Mouse (Mus musculus): ENCODE measurements at regions not wholly inside any gene's neighbourhood (a gene's known extent, or its start where the extent isn't known, plus 50 kb on each side); places are given as distances from the start of the nearest gene placed in this dataset.

DNA sequence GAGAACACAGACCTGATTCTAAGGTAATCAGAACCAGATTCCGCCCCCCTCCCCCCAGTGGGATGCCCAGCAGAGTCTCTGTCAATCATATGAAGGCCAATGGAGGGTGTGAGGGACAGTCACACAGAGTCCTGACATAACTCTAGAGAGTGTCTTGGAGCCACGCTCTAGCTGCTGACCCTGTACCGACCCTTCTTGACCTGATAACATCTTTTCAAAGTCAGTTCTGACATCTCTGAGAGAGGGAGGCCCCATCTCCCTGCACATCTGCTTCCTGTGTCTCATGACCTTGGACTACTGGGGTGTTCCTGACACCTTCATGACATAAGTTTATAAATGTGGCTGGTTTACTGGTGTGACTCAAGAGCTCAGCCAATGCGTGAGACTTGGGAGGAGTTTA, 236.1 kb upstream of the Mphosph6 start:
- Histone ChIP-seq H3K27ac (ENCODE audit: insufficient read depth, low read length) (no peak overlapping the region), H3K4me3 (ENCODE audit: insufficient read depth, low read length) (no peak overlapping the region), H3K4me1 (ENCODE audit: control insufficient read depth, insufficient read depth, low read length) (no peaks in the 10 kb centered on the region)
- TF ChIP-seq CTCF (IDR thresholded peaks at IDR 0.05; ENCODE audit: extremely low read depth, insufficient read depth, low read length) (no peak), POLR2A (IDR thresholded peaks at IDR 0.05; ENCODE audit: extremely low read depth, insufficient read depth, low read length) (no peak)

DNA sequence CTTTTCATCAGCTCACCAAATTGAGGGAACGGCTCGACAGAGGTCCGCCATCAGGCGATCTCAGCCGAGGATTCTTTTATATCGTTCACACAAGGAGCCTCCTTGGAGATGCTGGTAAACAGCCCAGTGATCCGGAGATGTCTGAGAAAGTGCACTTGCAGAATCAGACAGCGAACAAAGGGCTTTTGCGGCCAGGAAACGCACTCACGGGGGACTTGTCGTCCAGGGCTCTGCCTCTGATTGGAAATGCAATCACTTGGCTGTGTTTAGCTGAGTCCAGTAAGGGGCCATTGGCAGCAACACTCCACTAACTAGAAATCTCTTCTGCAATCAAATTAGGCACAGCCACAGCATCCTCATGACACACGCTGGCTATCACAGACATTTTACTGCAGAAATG, 232.3 kb upstream of the Mphosph6 start:
- Histone ChIP-seq H3K4me3 (ENCODE audit: insufficient read depth, low read length) (no peak overlapping the region), H3K27ac (ENCODE audit: insufficient read depth, low read length) (no peak overlapping the region), H3K4me1 (ENCODE audit: control insufficient read depth, insufficient read depth, low read length) (no peaks in the 10 kb centered on the region)
- TF ChIP-seq CTCF (IDR thresholded peaks at IDR 0.05; ENCODE audit: extremely low read depth, insufficient read depth, low read length), result no peak

DNA sequence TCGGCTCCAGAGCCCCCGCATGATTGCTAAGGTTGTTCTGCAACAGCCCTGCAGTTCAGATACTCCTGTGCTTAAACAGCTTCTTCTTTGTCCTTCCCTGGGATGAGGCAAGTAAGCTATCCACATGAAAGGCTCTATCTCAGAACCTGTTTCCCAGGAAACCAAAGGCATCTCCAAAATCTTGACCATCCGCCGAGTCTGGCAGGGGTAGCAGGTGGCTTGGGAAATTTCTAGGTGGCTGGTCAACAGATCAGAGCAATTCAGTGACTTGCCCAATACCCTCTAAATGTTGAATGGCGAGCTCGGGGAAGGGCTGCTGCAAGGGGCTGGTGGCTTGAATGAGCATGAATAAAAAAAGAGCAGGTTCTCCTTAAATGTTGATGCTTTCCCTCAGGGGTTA, 229.7 kb upstream of the Mphosph6 start:
- H3K27ac ChIP-seq (ENCODE audit: insufficient read depth, low read length), result no peak overlapping the region
- H3K4me1 ChIP-seq (ENCODE audit: control insufficient read depth, insufficient read depth, low read length), result no peaks in the 10 kb centered on the region
- no peak for TF ChIP-seq CTCF (IDR thresholded peaks at IDR 0.05; ENCODE audit: extremely low read depth, insufficient read depth, low read length)
- no peak for TF ChIP-seq POLR2A (IDR thresholded peaks at IDR 0.05; ENCODE audit: extremely low read depth, insufficient read depth, low read length)
- no peak overlapping the region for H3K4me3 ChIP-seq (ENCODE audit: insufficient read depth, low read length)

DNA sequence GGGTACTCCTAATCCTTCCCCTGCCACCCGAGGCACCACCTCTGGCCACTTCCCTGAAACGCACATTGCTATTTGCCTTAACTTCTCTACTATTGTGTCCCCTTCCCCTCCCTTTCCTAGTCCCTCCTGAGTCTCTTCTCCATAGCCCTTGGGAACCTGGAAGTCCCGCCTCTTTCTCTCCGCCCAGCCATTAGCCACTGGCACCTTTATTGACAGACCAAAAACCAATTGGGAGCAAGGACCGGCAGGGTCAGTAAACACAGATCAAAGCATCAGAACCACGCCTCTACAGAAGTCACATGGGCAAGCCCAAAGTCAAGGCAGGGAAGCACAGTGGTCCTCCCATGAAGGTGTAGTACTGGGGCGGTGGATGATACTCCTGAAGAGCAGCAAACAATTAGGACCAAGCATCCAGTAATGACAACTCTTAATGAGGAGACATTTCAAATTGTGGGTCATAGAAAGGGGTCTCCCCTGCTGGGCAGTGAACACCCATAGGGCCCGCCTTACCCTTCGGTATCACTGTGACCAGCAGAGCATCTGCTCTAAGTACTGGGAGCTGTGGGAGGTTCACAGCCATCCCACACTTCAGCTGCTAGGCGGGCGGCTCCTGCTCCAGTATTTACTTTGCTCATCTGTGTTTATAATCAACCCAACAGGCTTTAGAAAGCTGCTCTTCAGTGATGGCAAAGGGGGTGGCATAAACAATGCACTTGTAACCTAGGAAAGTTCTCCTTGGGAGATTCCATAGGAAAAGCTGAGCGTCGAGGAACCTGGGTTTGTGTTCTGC, 226.5 kb upstream of the Mphosph6 start:
- H3K4me1 ChIP-seq (ENCODE audit: control insufficient read depth, insufficient read depth, low read length), result no peaks in the 10 kb centered on the region
- no peak for TF ChIP-seq CTCF (IDR thresholded peaks at IDR 0.05; ENCODE audit: extremely low read depth, insufficient read depth, low read length)
- no peak for TF ChIP-seq POLR2A (IDR thresholded peaks at IDR 0.05; ENCODE audit: extremely low read depth, insufficient read depth, low read length)
- no peak overlapping the region for H3K27ac ChIP-seq (ENCODE audit: insufficient read depth, low read length)
- H3K4me3 ChIP-seq (ENCODE audit: insufficient read depth, low read length), result no peak overlapping the region

DNA sequence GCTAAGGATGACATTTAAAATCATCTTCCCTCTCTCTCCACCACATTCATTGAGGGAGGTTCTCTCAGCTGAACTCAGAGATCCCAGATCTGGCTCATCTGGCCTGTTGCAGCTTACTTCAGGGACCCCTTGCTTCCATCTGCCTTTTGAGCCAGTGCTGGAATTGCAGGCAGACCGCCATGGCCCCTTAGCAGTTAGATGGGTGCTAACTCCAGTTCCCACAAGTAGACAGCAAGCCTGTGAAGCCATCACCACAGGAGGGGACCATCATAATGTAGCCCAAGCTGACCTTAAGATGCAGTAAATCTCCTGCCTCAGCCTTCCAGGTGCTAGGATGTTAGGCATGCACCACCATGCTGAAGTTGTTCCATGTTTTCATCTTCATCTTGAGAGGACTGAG, 221.7 kb upstream of the Mphosph6 start:
- TF ChIP-seq POLR2A (IDR thresholded peaks at IDR 0.05; ENCODE audit: extremely low read depth, insufficient read depth, low read length) (no peak), CTCF (IDR thresholded peaks at IDR 0.05; ENCODE audit: extremely low read depth, insufficient read depth, low read length) (no peak)

DNA sequence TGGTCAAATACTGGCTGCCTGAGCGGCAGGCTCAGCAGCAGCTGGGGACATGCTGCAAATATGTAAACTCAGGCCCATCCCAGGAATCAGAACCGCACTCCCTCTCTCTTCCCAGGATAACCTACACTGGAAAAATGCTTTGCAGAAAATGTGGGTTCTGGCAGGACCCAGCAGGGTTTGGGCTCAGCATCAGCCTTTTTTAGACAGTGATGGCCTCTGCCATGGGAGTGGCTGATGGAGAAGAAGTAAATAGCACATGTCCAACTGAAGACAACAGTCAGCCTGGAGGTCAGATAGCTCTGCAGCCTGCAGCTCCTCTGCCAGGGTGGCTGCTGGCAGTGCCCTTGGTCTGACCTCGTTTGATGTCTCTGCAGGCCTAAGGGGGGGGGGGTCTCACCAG, 220.2 kb upstream of the Mphosph6 start:
- no peak for TF ChIP-seq POLR2A (IDR thresholded peaks at IDR 0.05; ENCODE audit: extremely low read depth, insufficient read depth, low read length)
- no peak for TF ChIP-seq CTCF (IDR thresholded peaks at IDR 0.05; ENCODE audit: extremely low read depth, insufficient read depth, low read length)
- H3K27ac ChIP-seq (ENCODE audit: insufficient read depth, low read length), result no peak overlapping the region
- H3K4me1 ChIP-seq (ENCODE audit: control insufficient read depth, insufficient read depth, low read length), result no peaks in the 10 kb centered on the region
- H3K4me3 ChIP-seq (ENCODE audit: insufficient read depth, low read length), result no peak overlapping the region

More for the DNA sequence above, 221.7 kb upstream of the Mphosph6 start:
- no peak overlapping the region for H3K4me3 ChIP-seq (ENCODE audit: insufficient read depth, low read length)
- no peak overlapping the region for H3K27ac ChIP-seq (ENCODE audit: insufficient read depth, low read length)
- H3K4me1 ChIP-seq (ENCODE audit: control insufficient read depth, insufficient read depth, low read length), result no peaks in the 10 kb centered on the region

DNA sequence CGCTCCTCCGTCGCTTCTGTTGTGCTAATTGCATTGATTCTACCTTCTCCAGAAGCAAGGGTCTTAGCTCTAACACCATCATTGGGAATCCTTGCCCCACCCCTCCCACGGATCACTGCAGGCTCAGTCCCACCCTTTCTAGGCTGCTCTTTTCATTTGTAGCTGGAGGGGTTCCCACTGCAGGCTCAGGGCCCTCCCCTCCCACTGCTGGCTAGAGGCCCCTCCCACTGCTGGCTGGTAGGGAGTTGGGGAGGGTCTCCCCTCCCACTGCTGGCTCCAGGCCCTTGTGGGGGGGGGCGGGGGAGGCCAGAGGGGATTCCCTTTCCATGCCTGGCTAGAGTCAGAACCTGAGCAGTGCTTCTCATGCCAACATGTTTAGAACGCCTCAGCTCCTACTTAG, 215.5 kb upstream of the Mphosph6 start:
- Histone ChIP-seq H3K4me3 (ENCODE audit: insufficient read depth, low read length) (no peak overlapping the region), H3K27ac (ENCODE audit: insufficient read depth, low read length) (no peak overlapping the region), H3K4me1 (ENCODE audit: control insufficient read depth, insufficient read depth, low read length) (no peaks in the 10 kb centered on the region)
- TF ChIP-seq POLR2A (IDR thresholded peaks at IDR 0.05; ENCODE audit: extremely low read depth, insufficient read depth, low read length), result no peak
- TF ChIP-seq CTCF (IDR thresholded peaks at IDR 0.05; ENCODE audit: extremely low read depth, insufficient read depth, low read length), result no peak

DNA sequence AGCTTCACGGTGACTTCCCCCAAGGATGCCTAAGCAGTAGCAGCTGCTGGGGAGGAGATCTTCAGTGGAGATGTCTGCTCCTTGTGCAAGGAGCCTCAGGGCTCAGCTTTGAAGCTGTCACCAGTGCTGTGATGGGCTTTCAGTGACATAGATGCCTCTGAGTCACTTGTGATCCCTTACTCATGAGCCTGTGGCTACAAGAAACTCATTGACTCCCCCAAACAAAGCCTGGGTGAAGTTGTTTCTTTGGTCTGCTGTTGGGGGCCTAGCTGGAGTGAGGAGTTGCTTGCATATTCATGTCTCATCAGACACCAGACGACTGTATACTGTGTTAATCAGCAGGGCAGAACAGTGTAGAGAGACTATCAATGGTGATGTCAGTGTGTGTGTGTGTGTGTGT, 203.4 kb upstream of the Mphosph6 start:
- TF ChIP-seq CTCF (IDR thresholded peaks at IDR 0.05; ENCODE audit: extremely low read depth, insufficient read depth, low read length) (no peak), POLR2A (IDR thresholded peaks at IDR 0.05; ENCODE audit: extremely low read depth, insufficient read depth, low read length) (no peak)
- Histone ChIP-seq H3K4me3 (ENCODE audit: insufficient read depth, low read length) (no peak overlapping the region), H3K27ac (ENCODE audit: insufficient read depth, low read length) (no peak overlapping the region), H3K4me1 (ENCODE audit: control insufficient read depth, insufficient read depth, low read length) (no peaks in the 10 kb centered on the region)

DNA sequence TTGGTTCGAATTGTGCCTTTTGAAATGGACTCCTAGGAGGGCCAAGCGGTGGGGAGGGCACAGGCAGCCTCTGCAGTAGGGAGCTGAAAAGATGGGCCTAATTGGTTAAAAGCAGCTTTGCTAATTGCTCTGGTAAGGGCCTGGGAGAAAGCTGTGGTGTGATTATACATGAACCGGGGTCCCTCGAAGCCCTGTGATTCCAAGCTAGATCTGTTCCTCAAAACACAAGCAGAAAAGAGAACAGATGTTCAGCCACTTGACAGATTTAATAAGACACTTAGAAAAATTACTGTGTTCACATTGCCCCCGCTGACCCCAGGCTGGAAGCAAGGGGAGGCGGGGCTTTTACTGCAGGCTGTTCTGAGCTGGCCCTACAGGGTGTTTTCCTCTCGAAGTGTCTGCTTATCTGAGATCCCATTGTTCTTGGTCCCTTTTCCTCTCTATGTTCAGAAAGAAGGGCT, 202.7 kb upstream of the Mphosph6 start:
- Histone ChIP-seq H3K4me3 (ENCODE audit: insufficient read depth, low read length) (no peak overlapping the region), H3K27ac (ENCODE audit: insufficient read depth, low read length) (no peak overlapping the region), H3K4me1 (ENCODE audit: control insufficient read depth, insufficient read depth, low read length) (no peaks in the 10 kb centered on the region)
- TF ChIP-seq POLR2A (IDR thresholded peaks at IDR 0.05; ENCODE audit: extremely low read depth, insufficient read depth, low read length) (no peak), CTCF (IDR thresholded peaks at IDR 0.05; ENCODE audit: extremely low read depth, insufficient read depth, low read length) (no peak)

DNA sequence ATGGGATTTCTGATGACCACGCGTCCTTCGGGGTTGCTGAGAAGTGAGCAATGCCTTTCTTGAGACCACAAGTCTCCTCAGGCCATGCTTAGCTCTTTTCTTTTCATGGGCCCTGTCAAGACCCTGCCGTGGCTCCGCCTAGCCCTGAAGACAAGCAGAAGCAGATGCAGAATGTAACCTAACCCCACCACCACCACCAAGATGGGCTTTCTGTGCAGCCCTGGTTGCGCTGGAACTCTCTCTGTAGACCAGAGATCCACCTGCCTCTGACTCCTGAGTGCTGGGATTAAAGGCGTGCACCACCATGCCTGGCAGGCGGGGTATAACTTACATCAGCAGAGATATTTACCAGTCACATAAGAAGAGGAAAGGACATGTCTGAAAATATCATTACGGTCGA, 199.4 kb upstream of the Mphosph6 start:
- Histone ChIP-seq H3K27ac (ENCODE audit: insufficient read depth, low read length) (no peak overlapping the region), H3K4me1 (ENCODE audit: control insufficient read depth, insufficient read depth, low read length) (no peaks in the 10 kb centered on the region), H3K4me3 (ENCODE audit: insufficient read depth, low read length) (no peak overlapping the region)
- TF ChIP-seq POLR2A (IDR thresholded peaks at IDR 0.05; ENCODE audit: extremely low read depth, insufficient read depth, low read length) (no peak), CTCF (IDR thresholded peaks at IDR 0.05; ENCODE audit: extremely low read depth, insufficient read depth, low read length) (no peak)
